Mouse (Mus musculus): ENCODE measurements around the gene Alyref. TPM values are rescaled to one million over a fixed set of nuclear protein-coding genes. Genes with fewer than 3 reads are reported as not detected.
"Not testable (repeated sequence)": the region's sequence is repeated elsewhere in the genome, so short reads cannot be mapped to it uniquely, and the experiment has no call there.

Alyref gene
- polyA plus RNA-seq, 1 experiment from 2014 or later, result 237 TPM

GRCm38 (mm10) chr11:120572417-120572751, 25.8 kb downstream of the Alyref start:
- Histone ChIP-seq H3K4me1 (replicated peaks; ENCODE audit: control insufficient read depth, insufficient read depth, low read length) (peaks cover 22% of the 10 kb centered on the region), H3K4me2 (replicated peaks) (peak overlapping the region; percentile 73), H3K27me3 (ENCODE audit: control insufficient read depth, insufficient read depth, low read length) (no peaks in the 10 kb centered on the region), H3K27ac (peak overlapping the region; percentile 87), H3K9me3 (ENCODE audit: control insufficient read depth, low read length) (no peaks in the 10 kb centered on the region), H3K9ac (peak overlapping the region; percentile 84), H3K36me3 (replicated peaks; ENCODE audit: control insufficient read depth, insufficient read depth) (peaks cover 47% of the 10 kb centered on the region), H3K4me3 (replicated peaks; ENCODE audit: low read length) (peak overlapping the region; percentile 63)
- ATAC-seq (ENCODE audit: low FRiP score) (no peak; the same call in 1 of the 2 replicates), DNase-seq (ENCODE audit: low spot score) (no peak)
- WGBS, result under 1% methylated on average over 18 of the region's 24 CpGs

DNA sequence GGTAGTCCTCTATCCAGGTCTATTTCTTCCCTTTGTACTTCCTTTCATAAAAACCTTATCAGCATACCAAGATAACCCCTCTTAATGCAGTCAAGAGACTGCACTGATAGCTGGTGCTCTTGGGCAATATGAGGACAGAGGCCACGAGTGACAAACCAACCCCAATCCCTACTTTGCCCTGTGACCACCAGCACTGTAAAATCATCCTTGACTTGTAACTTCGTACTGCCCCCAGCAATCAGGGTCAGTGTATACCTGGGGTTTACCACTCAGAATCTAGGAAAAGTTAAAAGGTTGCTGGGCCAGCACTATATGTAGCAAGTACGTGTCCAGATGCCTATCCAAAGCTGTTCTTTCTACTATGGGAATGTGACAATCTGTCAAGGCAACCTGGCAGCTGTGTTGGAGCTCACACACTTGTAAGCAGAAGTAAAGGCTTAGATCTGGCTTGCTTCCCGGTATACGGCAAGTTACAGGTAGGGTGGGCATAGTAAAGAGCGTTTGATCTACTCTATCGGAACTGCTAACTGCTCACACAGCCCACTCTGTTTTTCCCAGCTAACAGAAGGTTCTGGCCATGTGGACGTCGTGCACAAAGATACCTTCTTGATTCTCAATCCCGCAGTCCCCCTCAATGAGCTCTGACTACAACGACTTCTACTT, 26.3 kb downstream of the Alyref start:
- 15% methylated on average over 11 of the region's 11 CpGs for WGBS
- H3K27me3 ChIP-seq (ENCODE audit: control insufficient read depth, insufficient read depth, low read length), result no peaks in the 10 kb centered on the region
- DNase-seq (ENCODE audit: low spot score) (no peak), ATAC-seq (ENCODE audit: low FRiP score) (no peak)
- H3K36me3 ChIP-seq (replicated peaks; ENCODE audit: control insufficient read depth, insufficient read depth), result peaks cover 47% of the 10 kb centered on the region
- H3K9me3 ChIP-seq (ENCODE audit: control insufficient read depth, low read length), result no peaks in the 10 kb centered on the region
- H3K4me2 ChIP-seq (replicated peaks), result peak overlapping the region; percentile 73
- peak overlapping the region; percentile 84 for H3K9ac ChIP-seq
- H3K27ac ChIP-seq, result peak overlapping the region; percentile 87
- peaks cover 22% of the 10 kb centered on the region for H3K4me1 ChIP-seq (replicated peaks; ENCODE audit: control insufficient read depth, insufficient read depth, low read length)
- H3K4me3 ChIP-seq (replicated peaks; ENCODE audit: low read length), result peak overlapping the region; percentile 63

DNA sequence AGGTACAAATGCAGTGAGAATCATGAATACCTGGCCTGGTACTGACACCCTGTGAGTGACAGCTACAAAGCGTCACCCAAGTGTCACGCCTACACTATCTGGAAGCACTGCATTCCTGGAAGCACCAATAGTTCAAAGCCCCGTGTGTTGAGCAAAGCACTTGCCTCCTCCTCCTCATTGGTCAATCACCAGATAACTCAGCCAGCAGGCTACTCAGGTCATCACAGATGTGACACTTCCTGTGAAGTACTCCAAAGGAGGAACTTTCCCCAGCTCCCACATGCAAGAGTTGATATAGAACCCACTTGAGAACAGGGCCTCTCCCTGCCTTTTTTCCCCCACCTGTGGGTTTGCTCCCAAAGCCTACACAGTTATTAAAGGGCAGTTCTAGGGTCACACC, 27.0 kb downstream of the Alyref start:
- H3K4me1 ChIP-seq (replicated peaks; ENCODE audit: control insufficient read depth, insufficient read depth, low read length), result peaks cover 22% of the 10 kb centered on the region
- no peak overlapping the region for H3K9ac ChIP-seq
- peaks cover 53% of the 10 kb centered on the region for H3K36me3 ChIP-seq (replicated peaks; ENCODE audit: control insufficient read depth, insufficient read depth)
- no peaks in the 10 kb centered on the region for H3K9me3 ChIP-seq (ENCODE audit: control insufficient read depth, low read length)
- H3K27ac ChIP-seq, result no peak overlapping the region
- no peak overlapping the region for H3K4me3 ChIP-seq (replicated peaks; ENCODE audit: low read length)
- 82% methylated on average over 3 of the region's 3 CpGs for WGBS
- DNase-seq (ENCODE audit: low spot score) (no peak), ATAC-seq (ENCODE audit: low FRiP score) (no peak)
- H3K27me3 ChIP-seq (ENCODE audit: control insufficient read depth, insufficient read depth, low read length), result no peaks in the 10 kb centered on the region
- H3K4me2 ChIP-seq (replicated peaks), result peak overlapping the region; percentile 73

DNA sequence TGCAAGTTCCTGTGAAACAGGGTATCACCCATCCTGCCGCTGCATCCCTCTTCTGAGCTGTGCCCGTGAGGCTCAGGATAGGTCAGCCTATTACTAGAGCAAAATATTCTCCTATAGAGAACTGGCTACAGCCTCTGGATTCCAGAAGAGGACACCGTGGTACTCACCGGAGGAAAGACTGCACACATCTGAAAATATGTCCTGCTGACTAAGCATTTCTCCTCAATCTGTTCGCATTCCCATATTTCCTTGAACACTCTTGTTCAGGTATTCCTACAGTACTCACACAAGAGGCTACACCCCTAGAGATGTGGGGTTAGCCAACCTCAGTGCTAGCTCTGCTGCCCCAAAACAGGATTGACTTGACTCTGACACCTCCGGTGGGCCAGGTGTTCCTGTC, 29.8 kb downstream of the Alyref start:
- Histone ChIP-seq H3K4me1 (replicated peaks; ENCODE audit: control insufficient read depth, insufficient read depth, low read length) (peaks cover 12% of the 10 kb centered on the region), H3K9ac (no peak overlapping the region), H3K4me2 (replicated peaks) (no peak overlapping the region), H3K36me3 (replicated peaks; ENCODE audit: control insufficient read depth, insufficient read depth) (peaks cover 81% of the 10 kb centered on the region), H3K27ac (no peak overlapping the region), H3K4me3 (replicated peaks; ENCODE audit: low read length) (no peak overlapping the region), H3K9me3 (ENCODE audit: control insufficient read depth, low read length) (no peaks in the 10 kb centered on the region), H3K27me3 (ENCODE audit: control insufficient read depth, insufficient read depth, low read length) (no peaks in the 10 kb centered on the region)
- ATAC-seq (ENCODE audit: low FRiP score), result no peak
- no peak for DNase-seq (ENCODE audit: low spot score)
- WGBS, result 98% methylated on average over 6 of the region's 6 CpGs

- no peak overlapping the region for H3K4me2 ChIP-seq (replicated peaks)
- H3K9me3 ChIP-seq (ENCODE audit: control insufficient read depth, low read length), result no peaks in the 10 kb centered on the region
- no peak overlapping the region for H3K27ac ChIP-seq
- ATAC-seq (ENCODE audit: low FRiP score) (no peak), DNase-seq (ENCODE audit: low spot score) (no peak)
- no peaks in the 10 kb centered on the region for H3K4me1 ChIP-seq (replicated peaks; ENCODE audit: control insufficient read depth, insufficient read depth, low read length)
- H3K36me3 ChIP-seq (replicated peaks; ENCODE audit: control insufficient read depth, insufficient read depth), result peaks cover 99% of the 10 kb centered on the region
- H3K4me3 ChIP-seq (replicated peaks; ENCODE audit: low read length), result no peak overlapping the region
- WGBS, result 88% methylated on average over 9 of the region's 9 CpGs
- H3K9ac ChIP-seq, result no peak overlapping the region
- H3K27me3 ChIP-seq (ENCODE audit: control insufficient read depth, insufficient read depth, low read length), result no peaks in the 10 kb centered on the region
Observed at GRCm38 (mm10) chr11:120565114-120565513, 33.1 kb downstream of the Alyref start.

- no peak overlapping the region for H3K27ac ChIP-seq
- 96% methylated on average over 13 of the region's 13 CpGs for WGBS
- H3K36me3 ChIP-seq (replicated peaks; ENCODE audit: control insufficient read depth, insufficient read depth), result peaks cover 95% of the 10 kb centered on the region
- no peaks in the 10 kb centered on the region for H3K4me1 ChIP-seq (replicated peaks; ENCODE audit: control insufficient read depth, insufficient read depth, low read length)
- no peak overlapping the region for H3K9ac ChIP-seq
- no peak for ATAC-seq (ENCODE audit: low FRiP score)
- no peaks in the 10 kb centered on the region for H3K27me3 ChIP-seq (ENCODE audit: control insufficient read depth, insufficient read depth, low read length)
- no peak for DNase-seq (ENCODE audit: low spot score)
- no peak overlapping the region for H3K4me2 ChIP-seq (replicated peaks)
- no peak overlapping the region for H3K4me3 ChIP-seq (replicated peaks; ENCODE audit: low read length)
- H3K9me3 ChIP-seq (ENCODE audit: control insufficient read depth, low read length), result no peaks in the 10 kb centered on the region
Observed at GRCm38 (mm10) chr11:120562949-120563348, 35.2 kb downstream of the Alyref start.

DNA sequence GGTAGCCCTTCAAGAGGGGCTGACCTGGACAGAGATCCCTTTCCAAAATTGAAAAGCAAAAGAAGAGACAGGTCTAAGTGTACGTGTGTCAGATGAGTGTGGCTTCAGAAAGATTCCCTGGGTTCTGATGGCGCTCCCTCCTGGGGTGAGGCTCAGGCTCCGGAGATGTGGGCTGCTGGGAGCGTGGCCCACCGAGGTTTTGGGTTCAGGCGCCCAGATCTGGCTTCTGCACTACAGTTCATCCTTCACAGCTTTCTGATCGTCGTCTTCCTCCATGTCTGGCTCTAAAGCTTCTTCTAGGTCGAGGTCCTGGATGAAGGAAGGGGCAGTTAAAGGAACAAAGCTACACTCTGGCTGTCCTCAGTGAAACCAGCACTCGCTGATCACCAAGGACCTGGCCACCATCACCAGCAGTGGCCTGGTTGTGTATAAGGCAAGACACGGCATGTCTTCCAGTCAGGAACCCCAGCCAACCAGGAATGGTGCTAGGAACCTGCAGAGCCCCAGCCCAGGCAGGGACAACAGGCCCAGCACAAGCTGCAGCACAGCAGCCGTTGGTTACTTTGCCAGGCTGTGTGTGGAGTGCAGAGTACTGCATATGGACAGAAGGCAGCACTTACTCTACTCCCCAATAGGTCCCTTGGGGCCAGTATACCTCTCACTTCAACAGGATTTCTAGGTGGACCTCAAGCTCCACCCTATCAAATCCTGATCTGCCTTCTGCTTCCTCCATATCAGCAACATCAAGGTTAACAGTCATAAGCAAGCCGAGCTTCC, 37.0 kb downstream of the Alyref start:
- peaks cover 76% of the 10 kb centered on the region for H3K36me3 ChIP-seq (replicated peaks; ENCODE audit: control insufficient read depth, insufficient read depth)
- H3K4me2 ChIP-seq (replicated peaks), result no peak overlapping the region
- DNase-seq (ENCODE audit: low spot score) (no peak), ATAC-seq (ENCODE audit: low FRiP score) (no peak)
- no peaks in the 10 kb centered on the region for H3K27me3 ChIP-seq (ENCODE audit: control insufficient read depth, insufficient read depth, low read length)
- no peaks in the 10 kb centered on the region; the same call in 1 of the 2 replicates for H3K9me3 ChIP-seq (ENCODE audit: control insufficient read depth, low read length)
- no peak overlapping the region for H3K9ac ChIP-seq
- no peak overlapping the region for H3K4me3 ChIP-seq (replicated peaks; ENCODE audit: low read length)
- 96% methylated on average over 13 of the region's 13 CpGs for WGBS
- no peak overlapping the region for H3K27ac ChIP-seq
- no peaks in the 10 kb centered on the region for H3K4me1 ChIP-seq (replicated peaks; ENCODE audit: control insufficient read depth, insufficient read depth, low read length)

GRCm38 (mm10) chr11:120558843-120559242, 39.3 kb downstream of the Alyref start:
- not testable (repeated sequence) for H3K9me3 ChIP-seq (ENCODE audit: control insufficient read depth, low read length); H3K9ac ChIP-seq; DNase-seq (ENCODE audit: low spot score); H3K27ac ChIP-seq; H3K4me1 ChIP-seq (replicated peaks; ENCODE audit: control insufficient read depth, insufficient read depth, low read length); ATAC-seq (ENCODE audit: low FRiP score); H3K4me3 ChIP-seq (replicated peaks; ENCODE audit: low read length); H3K27me3 ChIP-seq (ENCODE audit: control insufficient read depth, insufficient read depth, low read length); H3K4me2 ChIP-seq (replicated peaks)
- WGBS, result 89% methylated on average over 6 of the region's 6 CpGs
- H3K36me3 ChIP-seq (replicated peaks; ENCODE audit: control insufficient read depth, insufficient read depth), result peaks cover 54% of the 10 kb centered on the region

GRCm38 (mm10) chr11:120555260-120555659, 42.9 kb downstream of the Alyref start:
- peaks cover 18% of the 10 kb centered on the region for H3K36me3 ChIP-seq (replicated peaks; ENCODE audit: control insufficient read depth, insufficient read depth)
- H3K4me2 ChIP-seq (replicated peaks), result no peak overlapping the region
- no peak overlapping the region for H3K9ac ChIP-seq
- H3K4me3 ChIP-seq (replicated peaks; ENCODE audit: low read length), result no peak overlapping the region
- no peaks in the 10 kb centered on the region; the same call in 1 of the 2 replicates for H3K9me3 ChIP-seq (ENCODE audit: control insufficient read depth, low read length)
- ATAC-seq (ENCODE audit: low FRiP score) (no peak), DNase-seq (ENCODE audit: low spot score) (no peak)
- no peaks in the 10 kb centered on the region for H3K27me3 ChIP-seq (ENCODE audit: control insufficient read depth, insufficient read depth, low read length)
- H3K4me1 ChIP-seq (replicated peaks; ENCODE audit: control insufficient read depth, insufficient read depth, low read length), result peaks cover 2% of the 10 kb centered on the region; the same call in 1 of the 2 replicates
- no peak overlapping the region for H3K27ac ChIP-seq
- WGBS, result 84% methylated on average over 2 of the region's 2 CpGs

Data from hindbrain, embryonic 14.5 days (tissue).